Mouse (Mus musculus): Measurements from ENCODE around the gene Slc27a5.
A peak's percentile ranks its signal among the peaks of the same experiment; 100 is the strongest.

Slc27a5 gene

DNA sequence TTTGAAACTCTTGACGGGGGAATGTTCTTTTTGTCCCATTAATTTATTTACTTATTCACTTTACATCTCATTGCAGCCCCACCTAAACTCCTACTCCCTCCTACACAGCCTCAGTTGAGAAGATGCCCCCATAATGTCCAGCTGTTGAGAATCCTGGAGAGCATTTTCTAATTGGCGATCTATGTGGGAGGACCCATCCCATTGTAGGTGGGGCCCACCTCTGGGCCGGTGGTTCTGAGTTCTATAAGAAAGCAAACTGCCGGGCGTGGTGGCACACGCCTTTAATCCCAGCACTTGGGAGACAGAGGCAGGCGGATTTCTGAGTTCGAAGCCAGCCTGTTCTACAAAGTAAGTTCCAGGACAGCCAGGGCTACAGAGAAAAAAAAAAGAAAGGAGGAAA, 11.1 kb downstream of the Slc27a5 start:
- DNase-seq (ENCODE audit: low read depth, low spot score) = no peak

DNA sequence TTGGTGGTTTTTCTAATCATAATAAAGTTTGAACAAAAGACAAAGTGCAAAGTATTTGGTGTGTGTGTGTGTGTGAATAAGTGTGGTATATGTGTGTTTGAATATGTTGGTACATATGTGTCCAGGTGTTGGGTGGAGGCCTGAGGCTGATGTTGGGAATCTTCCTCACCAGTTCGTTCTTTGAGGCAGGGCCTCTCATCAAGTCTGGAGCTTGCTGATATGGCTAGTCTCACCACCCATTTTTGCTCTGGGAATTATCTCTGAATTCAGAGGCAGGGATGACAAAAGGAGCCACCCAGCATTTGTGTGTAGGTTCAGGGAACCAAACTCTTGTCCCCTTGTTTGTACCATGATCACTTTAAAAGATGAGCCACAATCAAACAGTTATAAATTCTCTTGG, 12.3 kb downstream of the Slc27a5 start:
- DNase-seq (ENCODE audit: low read depth, low spot score) = no peak

DNA sequence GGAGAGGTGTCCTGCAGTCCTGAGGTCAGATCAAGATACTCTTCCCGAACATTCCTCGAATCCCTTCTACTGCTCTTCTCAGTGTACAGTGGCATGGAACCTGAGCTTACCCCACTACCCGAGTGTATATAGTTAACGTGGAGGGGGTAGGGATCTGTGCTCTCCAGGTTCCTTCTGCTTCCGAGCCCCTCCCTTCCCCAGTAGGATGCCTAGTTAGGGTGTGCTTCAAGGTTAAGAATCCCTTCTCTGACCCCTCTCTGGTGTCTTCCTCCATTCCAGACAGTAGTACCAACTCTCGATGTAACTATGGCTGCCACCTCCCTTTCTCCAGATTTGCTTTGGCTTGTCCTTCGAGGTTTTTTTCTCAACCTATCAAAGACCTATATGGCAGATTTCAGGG, 17.7 kb downstream of the Slc27a5 start:
- no peak for DNase-seq (ENCODE audit: low read depth, low spot score)

GRCm38 (mm10) chr7:12979776-12980175, 18.2 kb downstream of the Slc27a5 start:
- DNase-seq (ENCODE audit: low read depth, low spot score) = no peak

DNA sequence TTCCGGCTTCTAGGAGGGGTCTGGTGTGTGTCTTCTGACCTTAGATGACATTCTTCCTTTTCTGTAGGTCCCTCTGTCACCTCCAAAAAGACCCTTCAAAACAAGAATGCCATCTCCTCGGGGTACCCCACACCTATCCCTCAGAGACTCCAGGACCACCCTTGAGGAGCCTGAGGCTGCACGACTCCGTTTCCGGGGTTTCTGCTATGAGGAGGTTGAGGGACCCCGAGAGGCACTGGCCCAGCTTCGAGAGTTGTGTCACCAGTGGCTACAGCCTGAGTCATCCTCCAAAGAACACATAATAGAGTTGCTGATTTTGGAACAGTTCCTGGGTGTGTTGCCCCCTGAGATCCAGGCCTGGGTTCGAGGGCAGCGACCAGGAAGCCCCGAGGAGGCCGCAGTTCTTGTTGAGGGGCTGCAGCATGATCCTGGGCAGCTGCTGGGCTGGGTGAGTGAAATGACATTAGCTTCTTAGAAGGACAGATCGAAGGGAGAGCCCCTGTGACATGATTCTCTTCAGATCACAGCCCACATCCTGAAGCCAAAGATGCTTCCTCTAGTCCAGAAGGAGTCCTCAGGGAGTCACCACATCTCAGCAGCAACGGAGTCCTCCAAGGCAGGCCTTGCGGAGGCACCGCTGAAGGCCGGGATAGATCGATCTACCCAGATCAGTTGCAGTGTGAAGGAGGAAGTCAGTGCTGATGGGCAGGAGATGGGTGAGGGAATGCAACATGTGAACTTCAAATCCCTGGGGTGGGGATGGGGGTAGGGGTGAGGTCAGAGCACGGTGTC, 18.9 kb downstream of the Slc27a5 start:
- no peak for DNase-seq (ENCODE audit: low read depth, low spot score)

- peak; percentile 95 for DNase-seq (ENCODE audit: low read depth, low spot score)
These were observed 20.2 kb downstream of the Slc27a5 start, which contains the start of gene Zfp446 for GRCm38 (mm10) chr7:12977682-12978389. Gene Zfp446 (plus strand): TSS chr7:12977848.

DNA sequence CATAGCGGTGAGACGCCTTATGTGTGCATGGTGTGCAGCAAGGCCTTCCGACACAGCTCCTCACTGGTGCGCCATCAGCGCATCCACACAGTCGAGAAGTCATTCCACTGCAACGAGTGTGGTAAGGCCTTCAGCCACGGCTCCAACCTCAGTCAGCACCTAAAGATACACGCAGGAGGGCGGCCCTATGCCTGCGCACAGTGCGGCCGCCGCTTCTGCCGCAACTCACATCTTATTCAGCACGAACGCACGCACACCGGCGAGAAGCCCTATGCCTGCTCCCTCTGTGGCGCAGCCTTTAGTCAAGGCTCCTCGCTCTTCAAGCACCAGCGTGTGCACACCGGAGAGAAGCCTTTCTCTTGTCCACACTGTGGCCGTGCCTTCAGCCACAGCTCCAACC, 27.1 kb downstream of the Slc27a5 start:
- no peak for DNase-seq (ENCODE audit: low read depth, low spot score)

DNA sequence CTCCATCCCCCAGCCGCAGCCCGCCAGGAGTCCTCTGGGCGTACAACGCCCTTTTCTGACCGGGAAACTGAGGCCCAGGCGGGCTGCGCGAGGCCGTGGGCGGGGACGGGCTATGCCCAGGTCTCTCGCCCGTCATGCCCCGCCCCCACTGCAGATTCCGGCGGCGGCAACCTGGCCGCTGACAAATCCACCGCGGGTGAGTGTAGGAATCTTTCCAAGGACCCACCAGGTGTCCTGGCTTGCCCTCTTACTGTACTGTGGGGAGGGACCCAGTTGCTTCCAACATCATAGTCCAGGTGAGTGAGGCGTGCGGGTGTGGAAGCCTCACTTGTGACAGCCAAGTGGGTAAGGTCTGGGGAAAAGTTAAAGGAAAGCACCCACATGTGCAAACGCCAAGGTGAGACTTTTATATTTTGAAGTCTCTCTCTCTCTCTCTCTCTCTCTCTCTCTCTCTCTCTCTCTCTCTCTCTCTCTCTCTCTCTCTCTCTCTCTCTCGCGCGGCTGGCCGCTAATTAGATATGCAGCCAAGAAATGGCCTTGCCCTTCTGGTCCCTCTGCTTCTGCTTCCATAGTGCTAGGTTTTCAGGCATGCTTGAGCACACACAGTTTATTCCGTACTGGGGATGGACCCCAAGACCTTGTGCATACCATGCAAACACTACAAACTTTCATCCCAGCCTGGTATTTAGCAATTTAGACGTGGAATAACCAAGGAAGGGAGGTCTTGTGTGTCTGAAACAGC, 31.7 kb downstream of the Slc27a5 start:
- DNase-seq (ENCODE audit: low read depth, low spot score) = no peak

- DNase-seq (ENCODE audit: low read depth, low spot score) = peak; percentile 67
These were observed 32.3 kb downstream of the Slc27a5 start, which contains the start of gene Zfp324 for GRCm38 (mm10) chr7:12965678-12966091. Gene Zfp324 (plus strand): TSS chr7:12965838.

GRCm38 (mm10) chr7:12961511-12962141, 36.4 kb downstream of the Slc27a5 start:
- DNase-seq (ENCODE audit: low read depth, low spot score) = no peak

DNA sequence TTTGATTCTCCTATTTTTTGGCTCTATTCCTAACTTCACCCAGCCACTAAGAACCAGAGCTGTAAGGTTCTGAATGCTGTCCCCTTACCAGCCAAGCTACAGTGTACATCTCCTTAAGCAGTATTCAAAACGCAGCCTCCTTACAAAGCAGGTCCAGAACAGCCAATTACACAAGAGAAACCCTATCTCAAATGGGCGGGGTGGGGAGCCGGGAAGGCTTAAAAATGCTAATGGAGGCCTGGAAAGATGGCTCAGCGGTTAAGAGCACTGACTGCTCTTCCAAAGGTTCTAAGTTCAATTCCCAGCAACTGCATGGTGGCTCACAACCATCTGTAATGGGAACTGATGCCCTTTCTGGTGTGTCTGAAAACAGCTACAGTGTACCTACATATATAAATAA, 38.3 kb downstream of the Slc27a5 start:
- DNase-seq (ENCODE audit: low read depth, low spot score) = no peak

GRCm38 (mm10) chr7:12958948-12959347, 39.0 kb downstream of the Slc27a5 start:
- no peak for DNase-seq (ENCODE audit: low read depth, low spot score)

- DNase-seq (ENCODE audit: low read depth, low spot score) = no peak
These were observed 40.5 kb downstream of the Slc27a5 start for GRCm38 (mm10) chr7:12957511-12957910.

GRCm38 (mm10) chr7:12954896-12955295, 43.1 kb downstream of the Slc27a5 start:
- no peak for DNase-seq (ENCODE audit: low read depth, low spot score)

GRCm38 (mm10) chr7:12949872-12950229, 48.1 kb downstream of the Slc27a5 start:
- DNase-seq (ENCODE audit: low read depth, low spot score) = no peak

GRCm38 (mm10) chr7:12949032-12949871, 48.7 kb downstream of the Slc27a5 start:
- DNase-seq (ENCODE audit: low read depth, low spot score) = peak; percentile 94

GRCm38 (mm10) chr7:12943488-12943887, 54.5 kb downstream of the Slc27a5 start:
- no peak for DNase-seq (ENCODE audit: low read depth, low spot score)

DNA sequence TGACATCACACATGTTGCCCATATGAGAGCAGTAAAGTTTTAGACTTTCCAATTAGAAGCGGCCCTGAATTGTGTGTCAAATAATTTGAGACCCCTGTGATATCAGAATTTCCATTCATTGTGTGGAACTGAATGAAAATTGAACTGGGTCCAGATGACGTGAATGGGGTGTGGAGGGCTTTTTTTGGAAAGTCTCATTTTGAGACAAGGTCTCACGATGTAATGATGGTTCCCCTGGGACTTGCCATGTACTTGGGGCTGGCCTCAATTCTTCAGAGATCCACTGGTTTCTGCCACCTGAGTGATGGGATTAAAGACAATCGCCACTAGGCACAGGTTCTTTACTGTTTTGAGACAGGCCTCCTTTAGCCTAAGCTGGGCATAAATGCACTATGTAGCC, 57.4 kb downstream of the Slc27a5 start:
- DNase-seq (ENCODE audit: low read depth, low spot score) = no peak

Data from WW6 (cell line).